Mouse (Mus musculus): ENCODE measurements around the gene Rasgrf1.

- TF ChIP-seq CTCF (IDR thresholded peaks at IDR 0.05; ENCODE audit: borderline replicate concordance, insufficient read depth, low read depth, low read length) (no peak), POLR2A (IDR thresholded peaks at IDR 0.05; ENCODE audit: borderline replicate concordance, insufficient read depth, low read length) (no peak)
These were observed 34.2 kb upstream of the Rasgrf1 start for GRCm38 (mm10) chr9:89875551-89875950.

All from cerebellum, adult 2 months (tissue).